Mouse (Mus musculus) kidney, postnatal 0 days (tissue): ENCODE measurements at regions not wholly inside any gene's neighbourhood (a gene's known extent, or its start where the extent isn't known, plus 50 kb on each side); places are given as distances from the start of the nearest gene placed in this dataset.
"Not testable (repeated sequence)": the region's sequence is repeated elsewhere in the genome, so short reads cannot be mapped to it uniquely, and the experiment has no call there.

ENCODE experiments used
- ATAC-seq: fragments of 200-750 bp; cut with Nextera tagmentation; replicated peaks from 2 replicates; pipeline ENCODE4 v1.8.0; 2017; ENCODE audit warnings: low read depth, moderate number of reproducible peaks, moderate TSS enrichment, moderate library complexity; ENCODE audit not compliant: low FRiP score
- DNase-seq: peaks from one replicate; pipeline ENCODE4 v3.0.0-alpha.2; 2016; ENCODE audit warnings: low spot score
- H3K27ac ChIP-seq: fragments of 300-500 bp; sonication (generic); 2 replicates; pipeline ENCODE4 v1.5.1; 2014; ENCODE audit warnings: mild to moderate bottlenecking
- H3K27me3 ChIP-seq: fragments of 300-500 bp; sonication (generic); 2 replicates; pipeline ENCODE4 v1.6.1; 2014; ENCODE audit warnings: low read length, mixed read lengths; ENCODE audit not compliant: insufficient read depth
- H3K36me3 ChIP-seq: fragments of 300-500 bp; sonication (generic); 2 replicates; pipeline ENCODE4 v1.6.1; 2014; ENCODE audit warnings: low read length, mixed read lengths; ENCODE audit not compliant: insufficient read depth
- H3K4me1 ChIP-seq: fragments of 300-500 bp; sonication (generic); replicated peaks from 2 replicates; pipeline ENCODE4 v1.6.1; 2014; ENCODE audit warnings: antibody characterized with exemption, low read length, mixed read lengths; ENCODE audit not compliant: insufficient read depth
- H3K4me2 ChIP-seq: fragments of 300-500 bp; sonication (generic); 2 replicates; pipeline ENCODE4 v1.6.1; 2014; ENCODE audit warnings: mild to moderate bottlenecking, low read length, moderate library complexity, mixed read lengths
- H3K4me3 ChIP-seq: fragments of 300-500 bp; sonication (generic); replicated peaks from 2 replicates; pipeline ENCODE4 v1.5.1; 2014; ENCODE audit warnings: low read depth, low read length
- H3K9ac ChIP-seq: fragments of 300-500 bp; sonication (generic); 2 replicates; pipeline ENCODE4 v1.6.1; 2014; ENCODE audit warnings: low read depth, low read length
- H3K9me3 ChIP-seq: fragments of 300-500 bp; sonication (generic); replicated peaks from 2 replicates; pipeline ENCODE4 v1.6.1; 2016; ENCODE audit warnings: low read length, inconsistent platforms, mixed read lengths
- CTCF ChIP-seq: IDR thresholded peaks from 2 replicates; pipeline ENCODE4 v1.5.1; 2016; ENCODE audit warnings: antibody characterized with exemption, low read depth, mild to moderate bottlenecking, moderate library complexity
- WGBS: fragments of 180-500 bp; shearing (Covaris S2); extraction: QIAGEN DNeasy Blood & Tissue Kit; methylation state at CpG from one replicate; pipeline ENCODE4 v1.1.7; 2014; 5-methylcytosine and 5-hydroxymethylcytosine counted together

DNA sequence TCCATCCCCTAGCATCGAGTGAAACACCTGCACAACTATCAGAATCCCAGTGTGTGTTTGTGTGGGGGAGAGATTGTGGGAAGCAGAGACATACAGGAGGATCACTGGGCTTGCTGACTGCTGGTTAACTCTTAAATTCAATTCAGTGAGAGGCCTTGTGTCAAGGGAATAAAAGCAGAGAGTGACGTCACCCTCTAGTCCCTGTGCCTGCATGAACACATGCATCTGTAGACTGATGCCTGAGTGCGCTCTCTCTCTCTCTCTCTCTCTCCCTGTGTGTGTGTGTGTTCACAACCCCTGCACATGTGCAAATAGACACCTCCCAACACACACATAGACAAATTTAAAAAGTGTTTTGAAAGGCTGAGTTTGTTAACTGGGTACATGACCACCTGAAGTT lies 146.8 kb upstream of the Bcor start:
- DNase-seq = no peak

GRCm38 (mm10) chrX:12312534-12312933 lies 152.4 kb upstream of the Bcor start:
- H3K4me3 ChIP-seq = no peak overlapping the region
- no peak overlapping the region for H3K27ac ChIP-seq
- TF ChIP-seq CTCF = no peak
- H3K4me1 ChIP-seq = no peaks in the 10 kb centered on the region
- H3K4me2 ChIP-seq = no peak overlapping the region
- no peak for DNase-seq
- H3K36me3 ChIP-seq = no peaks in the 10 kb centered on the region
- no peaks in the 10 kb centered on the region for H3K27me3 ChIP-seq
- no peak overlapping the region for H3K9ac ChIP-seq
- no peaks in the 10 kb centered on the region for H3K9me3 ChIP-seq
- no peak for ATAC-seq
- WGBS = 75% methylated on average over 5 of the region's 5 CpGs

More for the DNA sequence above, 146.8 kb upstream of the Bcor start:
- H3K9me3 ChIP-seq = no peaks in the 10 kb centered on the region
- no peaks in the 10 kb centered on the region for H3K27me3 ChIP-seq
- ATAC-seq = no peak
- TF ChIP-seq CTCF = no peak
- H3K9ac ChIP-seq = no peak overlapping the region
- no peak overlapping the region for H3K4me3 ChIP-seq
- no peaks in the 10 kb centered on the region for H3K36me3 ChIP-seq
- no peaks in the 10 kb centered on the region for H3K4me1 ChIP-seq
- no peak overlapping the region for H3K4me2 ChIP-seq
- H3K27ac ChIP-seq = no peak overlapping the region
- WGBS = 70% methylated on average over 3 of the region's 3 CpGs

DNA sequence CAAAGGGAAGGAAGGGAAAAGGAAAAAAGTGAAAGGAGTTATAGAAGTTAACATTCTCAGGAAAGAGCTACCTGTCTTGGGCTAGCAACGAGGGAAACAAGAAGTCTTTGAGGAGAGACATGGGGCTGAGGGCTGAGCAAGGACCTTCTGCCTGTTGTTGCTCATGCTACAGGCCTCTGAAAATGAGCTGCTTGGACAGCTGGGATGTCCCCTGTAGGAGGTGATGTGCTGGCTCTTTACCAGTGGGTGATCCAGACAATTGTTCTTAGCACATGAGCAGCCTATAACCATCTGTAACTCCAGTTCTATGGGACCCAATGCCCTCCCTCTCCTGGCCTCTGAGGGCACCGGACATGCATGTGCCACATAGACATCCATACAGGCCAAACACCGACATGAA lies 155.5 kb upstream of the Bcor start:
- 73% methylated on average over 3 of the region's 3 CpGs for WGBS
- no peak overlapping the region for H3K4me3 ChIP-seq
- TF ChIP-seq CTCF = no peak
- DNase-seq (no peak), ATAC-seq (no peak)
- H3K9me3 ChIP-seq = no peaks in the 10 kb centered on the region
- H3K27me3 ChIP-seq = no peaks in the 10 kb centered on the region
- H3K9ac ChIP-seq = no peak overlapping the region
- no peak overlapping the region for H3K4me2 ChIP-seq
- no peak overlapping the region for H3K27ac ChIP-seq
- no peaks in the 10 kb centered on the region for H3K4me1 ChIP-seq
- H3K36me3 ChIP-seq = no peaks in the 10 kb centered on the region

DNA sequence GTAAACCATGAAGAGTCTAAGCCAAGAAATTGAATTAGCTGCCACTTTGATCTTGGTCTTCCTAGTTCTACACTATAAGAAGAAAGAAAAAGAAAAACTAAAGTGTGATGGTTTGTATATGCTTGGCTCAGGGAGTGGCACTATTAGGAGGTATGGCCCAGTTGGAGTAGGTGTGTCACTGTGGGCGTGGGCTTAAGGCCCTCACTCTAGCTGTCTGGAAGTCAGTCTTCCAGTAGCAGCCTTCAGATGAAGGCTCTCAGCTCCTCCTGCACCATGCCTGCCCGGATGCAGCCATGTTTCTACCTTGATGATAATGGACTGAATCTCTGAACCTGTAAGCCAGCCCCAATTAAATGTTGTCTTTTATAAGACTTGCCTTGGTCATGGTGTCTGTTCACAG lies 157.3 kb upstream of the Bcor start:
- DNase-seq, H3K36me3 ChIP-seq, ATAC-seq, H3K4me1 ChIP-seq, H3K9ac ChIP-seq, H3K27ac ChIP-seq, H3K4me2 ChIP-seq, H3K4me3 ChIP-seq, H3K9me3 ChIP-seq, H3K27me3 ChIP-seq: not testable (repeated sequence)
- 82% methylated on average over 2 of the region's 2 CpGs for WGBS

- DNase-seq = no peak
These were observed 158.9 kb upstream of the Bcor start for GRCm38 (mm10) chrX:12318848-12319651.

GRCm38 (mm10) chrX:12322453-12322852 lies 162.3 kb upstream of the Bcor start:
- H3K27me3 ChIP-seq = no peaks in the 10 kb centered on the region
- 92% methylated on average over 1 of the region's 1 CpGs for WGBS
- H3K4me3 ChIP-seq = no peak overlapping the region
- no peak overlapping the region for H3K4me2 ChIP-seq
- H3K9ac ChIP-seq = no peak overlapping the region
- H3K4me1 ChIP-seq = no peaks in the 10 kb centered on the region
- TF ChIP-seq CTCF = no peak
- DNase-seq = no peak
- no peaks in the 10 kb centered on the region for H3K9me3 ChIP-seq
- ATAC-seq = no peak
- H3K27ac ChIP-seq = no peak overlapping the region
- no peaks in the 10 kb centered on the region for H3K36me3 ChIP-seq

More at GRCm38 (mm10) chrX:12318848-12319651, 158.9 kb upstream of the Bcor start:
- 54% methylated on average over 3 of the region's 4 CpGs for WGBS
- Histone ChIP-seq H3K9me3 (no peaks in the 10 kb centered on the region), H3K27ac (no peak overlapping the region), H3K4me3 (no peak overlapping the region), H3K36me3 (no peaks in the 10 kb centered on the region), H3K4me1 (no peaks in the 10 kb centered on the region), H3K9ac (no peak overlapping the region), H3K27me3 (no peaks in the 10 kb centered on the region), H3K4me2 (no peak overlapping the region)
- no peak for ATAC-seq
- TF ChIP-seq CTCF = no peak

DNA sequence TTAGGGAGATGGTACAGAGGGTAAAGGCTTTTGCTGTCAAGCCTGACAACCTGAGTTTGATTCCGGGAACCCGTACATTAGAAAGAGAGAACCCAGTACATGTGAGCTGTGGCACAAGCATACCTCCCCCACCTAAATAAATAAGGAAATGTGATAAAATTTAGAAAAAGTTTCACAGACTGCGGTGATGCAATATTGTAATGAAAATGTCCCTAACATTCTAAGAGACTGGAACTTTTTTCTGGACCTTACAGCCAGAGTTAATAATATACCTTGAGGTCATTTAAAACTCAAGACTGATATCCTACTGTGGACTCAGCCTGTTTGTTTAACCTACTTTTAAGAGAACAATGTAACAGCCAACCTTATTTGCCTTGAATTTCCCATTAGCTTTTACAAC lies 163.1 kb upstream of the Bcor start:
- no peak for TF ChIP-seq CTCF
- DNase-seq = no peak
- H3K4me3 ChIP-seq = no peak overlapping the region
- H3K27ac ChIP-seq = no peak overlapping the region
- H3K4me2 ChIP-seq = no peak overlapping the region
- H3K4me1 ChIP-seq = no peaks in the 10 kb centered on the region
- ATAC-seq = no peak
- H3K9ac ChIP-seq = no peak overlapping the region
- no peaks in the 10 kb centered on the region for H3K27me3 ChIP-seq
- 91% methylated on average over 3 of the region's 3 CpGs for WGBS
- no peaks in the 10 kb centered on the region for H3K36me3 ChIP-seq
- no peaks in the 10 kb centered on the region for H3K9me3 ChIP-seq
